Mouse (Mus musculus) ES-Bruce4 (cell line): ENCODE results near the gene Nrcam. TPM values are rescaled to one million over a fixed set of nuclear protein-coding genes. Genes with fewer than 3 reads are reported as not detected.
A peak's percentile ranks its signal among the peaks of the same experiment; 100 is the strongest.
"Not testable (repeated sequence)": the region's sequence is repeated elsewhere in the genome, so short reads cannot be mapped to it uniquely, and the experiment has no call there.

Experiments used
- H3K27ac ChIP-seq: 2 replicates; pipeline ENCODE4 v1.5.1; 2012; ENCODE audit warnings: low read length, inconsistent platforms; ENCODE audit not compliant: insufficient read depth
- H3K27me3 ChIP-seq: 2 replicates; pipeline ENCODE4 v1.6.1; 2012; ENCODE audit warnings: mild to moderate bottlenecking, low read length, inconsistent platforms; ENCODE audit not compliant: control insufficient read depth, poor library complexity, insufficient read depth, severe bottlenecking
- H3K36me3 ChIP-seq: 2 replicates; pipeline ENCODE4 v1.6.1; 2012; ENCODE audit warnings: inconsistent platforms, mild to moderate bottlenecking, low read length, moderate library complexity; ENCODE audit not compliant: control insufficient read depth, poor library complexity, insufficient read depth, severe bottlenecking
- H3K4me1 ChIP-seq: one replicate; pipeline ENCODE4 v1.8.1; 2011; ENCODE audit warnings: low read length; ENCODE audit not compliant: control insufficient read depth, insufficient read depth
- H3K4me3 ChIP-seq: 2 replicates; pipeline ENCODE4 v1.5.1; 2011; ENCODE audit warnings: low read depth, mild to moderate bottlenecking, low read length
- H3K9ac ChIP-seq: 2 replicates; pipeline ENCODE4 v1.6.1; 2012; ENCODE audit warnings: low read depth, mild to moderate bottlenecking, inconsistent platforms; ENCODE audit not compliant: poor library complexity, severe bottlenecking
- H3K9me3 ChIP-seq: replicated peaks from 2 replicates; pipeline ENCODE4 v1.6.1; 2012; ENCODE audit warnings: mild to moderate bottlenecking, low read length, inconsistent platforms; ENCODE audit not compliant: control insufficient read depth, poor library complexity, insufficient read depth, severe bottlenecking
- CTCF ChIP-seq: IDR thresholded peaks from one replicate; pipeline ENCODE4 v1.8.1; 2011; ENCODE audit warnings: low read depth, low read length
- EP300 ChIP-seq: IDR thresholded peaks from 2 replicates; pipeline ENCODE4 v1.6.1; 2011; ENCODE audit warnings: low read depth, low read length; ENCODE audit not compliant: insufficient read depth
- POLR2A ChIP-seq: IDR thresholded peaks from one replicate; pipeline ENCODE4 v1.8.1; 2011; ENCODE audit warnings: low read length; ENCODE audit not compliant: insufficient read depth
- polyA plus RNA-seq: library from polyadenylated mRNA; stranded (reverse); fragments of >200 nt; gene quantifications from 2 replicates; pipeline ENCODE4 v1.2.4, GENCODE M21; 2011; ENCODE audit warnings: low read depth; ENCODE audit not compliant: missing spikeins, insufficient read depth, insufficient read length

Gene Nrcam
- polyA plus RNA-seq, result 2.3 and 2.7 TPM in 2 replicates

DNA sequence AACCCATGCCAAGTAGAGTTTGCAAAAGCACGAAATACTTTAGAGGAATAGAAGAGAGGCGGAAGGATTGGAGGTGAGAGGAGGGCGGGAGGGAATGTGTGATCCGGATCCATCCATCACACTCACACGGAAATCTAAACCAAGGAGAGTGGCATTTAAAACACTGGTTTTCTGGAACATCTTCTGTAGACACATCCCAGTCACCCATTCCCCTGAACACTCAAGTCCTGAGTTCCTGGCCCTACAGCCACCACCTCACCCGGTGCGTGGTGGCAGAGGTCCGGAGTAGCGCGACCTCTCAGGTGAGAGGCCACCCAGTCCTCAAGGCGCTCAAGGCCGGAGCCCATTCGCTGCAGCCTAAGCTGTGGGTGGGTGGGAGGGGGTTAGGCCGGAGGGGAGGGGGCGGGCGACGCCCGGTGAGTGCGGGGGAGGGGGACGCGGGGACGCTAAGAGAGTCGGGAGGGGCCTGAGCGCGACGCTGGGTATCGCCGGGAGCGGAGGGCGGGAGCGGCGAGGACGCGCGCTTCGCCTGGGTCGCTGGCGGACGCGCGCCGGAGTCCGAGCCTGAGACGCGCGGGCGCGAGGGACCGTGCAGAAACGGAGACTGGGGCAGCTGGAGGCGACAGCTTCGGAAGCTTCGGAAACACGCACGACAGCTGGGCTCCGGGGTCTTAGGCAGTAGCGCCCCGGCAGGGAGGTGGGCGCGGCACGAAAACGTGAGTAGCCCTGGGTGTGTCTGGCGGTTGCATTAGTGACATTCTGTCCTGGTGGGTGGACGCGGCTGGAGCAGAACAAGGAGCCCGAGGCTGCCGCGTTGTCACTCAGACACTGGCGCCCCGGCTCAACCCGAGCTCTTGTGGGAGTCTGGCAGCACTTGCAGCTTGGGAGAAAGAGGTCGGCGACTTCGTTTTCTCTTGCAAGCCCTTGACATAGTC, at the start of gene Nrcam:
Nrcam (plus strand) TSS at position 505 of the 935 bp plus-strand sequence.
- peak within 1 kb of the TSS; percentile 24 for H3K9ac ChIP-seq
- no peaks in the 10 kb centered on the region for H3K9me3 ChIP-seq
- no peak for TF ChIP-seq CTCF
- no peak for TF ChIP-seq EP300
- TF ChIP-seq POLR2A, result no peak
- H3K4me1 ChIP-seq, result no peaks in the 10 kb centered on the region
- no peaks in the 10 kb centered on the region for H3K36me3 ChIP-seq
- H3K27me3 ChIP-seq, result no peaks in the 10 kb centered on the region
- peak within 1 kb of the TSS; percentile 83 for H3K4me3 ChIP-seq
- H3K27ac ChIP-seq, result no peak within 1 kb of the TSS

DNA sequence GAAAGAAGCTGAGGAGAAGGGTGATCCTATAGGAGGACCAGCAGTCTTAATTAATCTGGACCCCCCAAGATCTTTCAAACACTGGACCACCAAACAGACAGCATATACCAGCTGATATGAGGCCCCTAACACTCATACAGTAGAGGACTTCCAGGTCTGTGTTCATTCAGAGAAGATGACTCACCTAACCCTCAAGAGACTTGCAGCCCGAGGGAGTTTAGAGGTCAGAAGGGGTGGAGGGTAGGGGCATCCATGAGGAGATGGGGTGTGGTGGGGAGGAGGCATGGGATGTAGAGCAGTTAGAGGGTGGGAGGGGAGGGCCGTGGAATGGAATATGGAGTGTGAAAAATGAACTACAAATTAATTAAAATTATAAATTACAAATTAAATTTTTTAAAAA, 48.5 kb upstream of the Nrcam start:
- H3K27me3 ChIP-seq, H3K27ac ChIP-seq, H3K9ac ChIP-seq, H3K4me1 ChIP-seq, H3K36me3 ChIP-seq, H3K9me3 ChIP-seq, H3K4me3 ChIP-seq: not testable (repeated sequence)

DNA sequence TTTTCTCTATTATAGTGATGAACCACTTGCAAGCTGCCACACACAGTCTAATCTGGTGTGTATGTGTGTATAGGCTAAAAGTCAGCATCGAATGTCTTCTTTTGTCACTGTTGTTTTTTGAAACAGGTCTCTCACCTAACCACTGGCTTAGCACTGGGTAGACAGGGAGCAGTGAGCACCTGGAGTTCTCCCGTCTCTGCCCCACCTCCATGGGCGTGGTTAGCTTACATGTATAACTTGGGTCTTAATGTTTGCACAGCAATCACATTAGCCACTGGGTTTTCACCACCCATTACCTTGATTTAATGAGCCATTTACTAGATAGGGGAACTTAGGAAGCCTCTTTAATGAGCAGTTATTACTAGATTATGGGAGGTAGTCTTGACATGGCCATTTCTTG, 47.2 kb upstream of the Nrcam start:
- Histone ChIP-seq H3K4me1 (peaks cover 3% of the 10 kb centered on the region), H3K9ac (no peak overlapping the region)
- TF ChIP-seq CTCF, result no peak
- TF ChIP-seq POLR2A, result no peak
- no peak for TF ChIP-seq EP300

DNA sequence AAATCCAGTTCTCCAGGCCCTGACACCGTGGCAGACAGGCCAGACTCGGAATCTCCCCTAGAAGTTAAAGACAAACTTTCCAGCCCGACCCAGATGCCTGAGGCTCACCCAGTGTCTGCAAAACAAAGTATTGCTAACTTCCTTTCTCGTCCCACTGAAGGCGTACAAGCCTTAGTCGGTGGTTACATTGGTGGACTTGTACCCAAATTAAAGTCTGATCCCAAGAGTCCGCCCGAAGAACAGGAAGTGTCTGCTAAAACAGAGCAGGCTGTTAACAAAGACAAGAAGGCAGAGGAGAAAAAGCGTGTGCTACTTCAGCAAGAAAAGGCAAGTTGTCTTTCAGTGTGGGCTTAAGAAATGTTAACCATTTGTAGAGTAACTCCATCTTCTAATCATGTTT, 45.3 kb upstream of the Nrcam start:
- H3K36me3 ChIP-seq, result no peaks in the 10 kb centered on the region; the same call in 1 of the 2 replicates
- no peak overlapping the region for H3K4me3 ChIP-seq
- no peak overlapping the region for H3K9ac ChIP-seq
- TF ChIP-seq CTCF (no peak), EP300 (no peak), POLR2A (no peak)
- no peaks in the 10 kb centered on the region for H3K9me3 ChIP-seq
- no peak overlapping the region for H3K27ac ChIP-seq
- no peaks in the 10 kb centered on the region for H3K27me3 ChIP-seq
- peaks cover 3% of the 10 kb centered on the region for H3K4me1 ChIP-seq

More for the DNA sequence above, 47.2 kb upstream of the Nrcam start:
- H3K9me3 ChIP-seq, result no peaks in the 10 kb centered on the region
- no peak overlapping the region for H3K27ac ChIP-seq
- H3K4me3 ChIP-seq, result no peak overlapping the region
- no peaks in the 10 kb centered on the region; the same call in 1 of the 2 replicates for H3K36me3 ChIP-seq
- H3K27me3 ChIP-seq, result no peaks in the 10 kb centered on the region

DNA sequence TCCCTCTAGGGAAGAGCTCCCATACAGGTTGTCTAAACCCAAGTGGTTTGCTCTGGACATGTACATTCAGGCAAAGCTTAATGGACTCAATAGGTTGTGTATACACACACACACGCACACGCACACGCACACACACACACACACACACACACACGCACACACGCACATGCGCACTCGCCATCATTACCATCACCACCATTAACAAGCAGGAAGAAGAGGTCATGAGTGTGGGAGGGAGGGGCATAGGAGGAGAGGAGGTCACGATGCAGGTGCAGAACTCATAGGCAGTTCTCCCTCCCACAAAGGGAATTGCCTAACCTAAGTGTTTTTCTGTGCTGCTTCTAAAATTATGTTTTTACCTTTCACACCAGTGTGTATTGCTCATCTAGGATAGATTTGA, 41.7 kb upstream of the Nrcam start:
- Histone ChIP-seq H3K9ac (no peak overlapping the region), H3K4me3 (no peak overlapping the region), H3K9me3 (no peaks in the 10 kb centered on the region), H3K36me3 (peaks cover under 1% of the 10 kb centered on the region; the same call in 1 of the 2 replicates), H3K27me3 (no peaks in the 10 kb centered on the region), H3K4me1 (peaks cover 3% of the 10 kb centered on the region), H3K27ac (no peak overlapping the region)
- no peak for TF ChIP-seq CTCF
- no peak for TF ChIP-seq POLR2A

DNA sequence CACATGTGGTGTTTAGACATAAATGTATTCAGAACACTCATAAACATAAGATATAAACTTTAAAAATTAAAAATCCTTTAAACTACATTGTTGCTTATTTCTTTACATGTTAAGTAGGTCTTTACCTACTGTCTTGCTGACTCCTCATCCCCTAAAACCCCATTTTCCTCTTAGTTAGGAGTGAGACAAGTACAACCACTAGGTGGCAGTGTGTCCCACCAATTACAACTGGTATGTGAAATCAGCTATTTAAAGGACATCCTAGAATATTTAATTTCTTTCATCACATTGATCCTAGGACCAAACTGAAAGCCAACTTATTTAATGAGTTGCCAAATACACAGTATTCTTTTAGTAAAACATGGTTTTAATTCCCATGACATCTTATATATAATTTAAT, 36.4 kb upstream of the Nrcam start:
- H3K9ac ChIP-seq, result no peak overlapping the region
- H3K4me1 ChIP-seq, result no peaks in the 10 kb centered on the region
- H3K27me3 ChIP-seq, result no peaks in the 10 kb centered on the region
- H3K36me3 ChIP-seq, result peaks cover 2% of the 10 kb centered on the region; the same call in 1 of the 2 replicates
- no peak overlapping the region for H3K4me3 ChIP-seq
- H3K27ac ChIP-seq, result no peak overlapping the region
- TF ChIP-seq CTCF, result peak; percentile 35
- no peak for TF ChIP-seq POLR2A
- no peak for TF ChIP-seq EP300
- no peaks in the 10 kb centered on the region for H3K9me3 ChIP-seq
